Mouse (Mus musculus): ENCODE measurements around the gene Bloc1s1. TPM values are rescaled to one million over a fixed set of nuclear protein-coding genes. Genes with fewer than 3 reads are reported as not detected.

Gene Bloc1s1
- polyA plus RNA-seq, 2 experiments from 2014 or later, result 227 to 233 TPM

Other genes with a start within 250 kb of the Bloc1s1 start
- 10 to 100 TPM; 25.7 to 44.3 TPM for gene Suox, start 250.0 kb downstream of the Bloc1s1 start, polyA plus RNA-seq (2017; shearing (Covaris generic))
- gene Rab5b, start 227.8 kb downstream of the Bloc1s1 start, polyA plus RNA-seq (2017; shearing (Covaris generic)), result 100 to 1,000 TPM in 1 of 2 experiments, 10 to 100 TPM in 1; 69.1 to 111 TPM
- 1 to 10 TPM; 4.8 TPM for gene Pmel, start 219.8 kb downstream of the Bloc1s1 start, polyA plus RNA-seq (2017; shearing (Covaris generic))
- 10 to 100 TPM; 19.7 to 23.2 TPM for gene Cdk2, start 219.0 kb downstream of the Bloc1s1 start, polyA plus RNA-seq (2017; shearing (Covaris generic))
- 100 to 1,000 TPM; 322 to 370 TPM for gene Dgka, start 179.2 kb downstream of the Bloc1s1 start, polyA plus RNA-seq (2017; shearing (Covaris generic))
- 10 to 100 TPM; 58.0 to 86.6 TPM for gene Pym1, start 176.1 kb downstream of the Bloc1s1 start, polyA plus RNA-seq (2017; shearing (Covaris generic))
- gene Mmp19, start 133.1 kb downstream of the Bloc1s1 start, polyA plus RNA-seq (2017; shearing (Covaris generic)), result under 1 TPM in 1 of 2 experiments, not detected in 1; 0.27 TPM
- gene Dnajc14, start 120.0 kb downstream of the Bloc1s1 start, polyA plus RNA-seq (2017; shearing (Covaris generic)), result 100 to 1,000 TPM in 1 of 2 experiments, 10 to 100 TPM in 1; 73.0 to 125 TPM
- 1 to 10 TPM; 2.9 to 9.2 TPM for gene Tmem198b, start 119.7 kb downstream of the Bloc1s1 start, polyA plus RNA-seq (2017; shearing (Covaris generic))
- gene Sarnp, start 106.7 kb downstream of the Bloc1s1 start, polyA plus RNA-seq (2017; shearing (Covaris generic)), result 100 to 1,000 TPM; 199 to 211 TPM
- gene Ormdl2, start 102.4 kb downstream of the Bloc1s1 start, polyA plus RNA-seq (2017; shearing (Covaris generic)), result 10 to 100 TPM; 66.1 to 66.4 TPM
- gene Gdf11, start 32.3 kb downstream of the Bloc1s1 start, polyA plus RNA-seq (2017; shearing (Covaris generic)), result 1 to 10 TPM; 7.9 to 8.1 TPM
- under 1 TPM; 0.51 to 0.65 TPM for gene Cd63, start 23.0 kb downstream of the Bloc1s1 start, polyA plus RNA-seq (2017; shearing (Covaris generic))
- 10 to 100 TPM; 12.4 to 23.7 TPM for gene Rdh5, start 1.1 kb downstream of the Bloc1s1 start, polyA plus RNA-seq (2017; shearing (Covaris generic))
- gene Itga7, start 9.8 kb upstream of the Bloc1s1 start, polyA plus RNA-seq (2017; shearing (Covaris generic)), result 1 to 10 TPM; 2.9 to 3.1 TPM
- gene Mettl7b, start 37.0 kb upstream of the Bloc1s1 start, polyA plus RNA-seq (2017; shearing (Covaris generic)), result not detected
- gene Olfr9, start 65.4 kb upstream of the Bloc1s1 start, polyA plus RNA-seq (2017; shearing (Covaris generic)), result not detected
- not detected for gene Olfr763, start 86.8 kb upstream of the Bloc1s1 start, polyA plus RNA-seq (2017; shearing (Covaris generic))
- not detected for gene Olfr764-ps1, start 115.9 kb upstream of the Bloc1s1 start, polyA plus RNA-seq (2017; shearing (Covaris generic))
- gene Olfr765, start 126.0 kb upstream of the Bloc1s1 start, polyA plus RNA-seq (2017; shearing (Covaris generic)), result not detected
- under 1 TPM in 1 of 2 experiments, not detected in 1; 0.11 TPM for gene Olfr766-ps1, start 144.9 kb upstream of the Bloc1s1 start, polyA plus RNA-seq (2017; shearing (Covaris generic))
- under 1 TPM in 1 of 2 experiments, not detected in 1; 0.17 TPM for gene Olfr767, start 158.9 kb upstream of the Bloc1s1 start, polyA plus RNA-seq (2017; shearing (Covaris generic))
- gene Olfr768, start 175.3 kb upstream of the Bloc1s1 start, polyA plus RNA-seq (2017; shearing (Covaris generic)), result not detected
- gene Olfr769, start 193.8 kb upstream of the Bloc1s1 start, polyA plus RNA-seq (2017; shearing (Covaris generic)), result not detected
- not detected for gene Olfr770, start 215.0 kb upstream of the Bloc1s1 start, polyA plus RNA-seq (2017; shearing (Covaris generic))
- not detected for gene Olfr771, start 240.7 kb upstream of the Bloc1s1 start, polyA plus RNA-seq (2017; shearing (Covaris generic))

Measured in CD4-positive, CD25-positive, alpha-beta regulatory T cell, adult 4 months (primary cell).